Mouse (Mus musculus) liver, postnatal 0 days (tissue): ENCODE results near the gene Det1.

Experiments used
- CTCF ChIP-seq: sonication (generic); IDR thresholded peaks from 2 replicates; pipeline ENCODE4 v1.5.1; 2016; ENCODE audit warnings: antibody characterized with exemption, low read depth
- EP300 ChIP-seq: IDR thresholded peaks from 2 replicates; pipeline ENCODE4 v1.6.1; 2016; ENCODE audit warnings: antibody characterized with exemption, low read depth, mild to moderate bottlenecking

DNA sequence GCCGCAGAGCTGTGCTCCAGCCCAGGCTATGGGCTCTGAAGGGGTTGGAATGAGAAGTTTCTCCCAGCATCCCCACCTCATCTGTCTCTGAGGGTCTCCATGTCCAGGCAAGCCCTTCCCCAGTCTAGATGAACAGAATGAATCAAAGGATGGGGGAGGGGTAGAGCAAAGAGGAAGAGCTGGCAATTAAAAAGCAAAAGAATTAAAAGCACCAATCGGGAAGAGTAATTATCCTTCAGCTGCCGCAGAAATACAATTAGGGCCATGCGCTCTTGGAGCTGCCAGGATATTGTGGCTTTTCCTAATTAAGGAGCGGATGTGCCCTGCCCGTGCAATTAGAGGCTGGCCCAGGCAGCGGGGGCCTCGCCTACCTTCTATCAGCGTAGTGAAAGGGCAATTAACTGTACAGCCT lies 40.4 kb upstream of the Det1 start:
- TF ChIP-seq CTCF (no peak), EP300 (no peak)
